Mouse (Mus musculus) limb, embryonic 14.5 days (tissue): ENCODE data around the gene Lpgat1. TPM values are rescaled to one million over a fixed set of nuclear protein-coding genes. Genes with fewer than 3 reads are reported as not detected.

Experiments
- ATAC-seq: fragments of 200-750 bp; cut with Nextera tagmentation; 2 replicates; pipeline ENCODE4 v1.8.0; 2017; ENCODE audit warnings: low read depth, moderate number of reproducible peaks, moderate TSS enrichment; ENCODE audit not compliant: low FRiP score
- DNase-seq: peaks from one replicate; pipeline ENCODE4 v3.0.0-alpha.2; 2015; ENCODE audit warnings: low spot score
- H3K27ac ChIP-seq: fragments of 300-500 bp; sonication (generic); replicated peaks from 2 replicates; pipeline ENCODE4 v1.5.1; 2014; ENCODE audit warnings: low read depth, mild to moderate bottlenecking, low read length, moderate library complexity, mixed read lengths
- H3K27me3 ChIP-seq: fragments of 300-500 bp; sonication (generic); 2 replicates; pipeline ENCODE4 v1.6.1; 2014; ENCODE audit warnings: low read length, mixed read lengths; ENCODE audit not compliant: control insufficient read depth, insufficient read depth
- H3K36me3 ChIP-seq: fragments of 300-500 bp; sonication (generic); 2 replicates; pipeline ENCODE4 v1.6.1; 2014; ENCODE audit warnings: mild to moderate bottlenecking, low read length, moderate library complexity, mixed read lengths; ENCODE audit not compliant: control insufficient read depth, insufficient read depth
- H3K4me1 ChIP-seq: fragments of 300-500 bp; sonication (generic); 2 replicates; pipeline ENCODE4 v1.6.1; 2014; ENCODE audit warnings: antibody characterized with exemption, low read length, mixed read lengths; ENCODE audit not compliant: control insufficient read depth, insufficient read depth
- H3K4me2 ChIP-seq: fragments of 300-500 bp; sonication (generic); replicated peaks from 2 replicates; pipeline ENCODE4 v1.6.1; 2014; ENCODE audit warnings: low read depth, mild to moderate bottlenecking, low read length, moderate library complexity; ENCODE audit not compliant: severe bottlenecking
- H3K4me3 ChIP-seq: fragments of 300-500 bp; sonication (generic); replicated peaks from 2 replicates; pipeline ENCODE4 v1.5.1; 2014; ENCODE audit warnings: low read length
- H3K9ac ChIP-seq: fragments of 300-500 bp; sonication (generic); 2 replicates; pipeline ENCODE4 v1.6.1; 2014; ENCODE audit warnings: mild to moderate bottlenecking, low read depth, low read length, moderate library complexity; ENCODE audit not compliant: severe bottlenecking
- H3K9me3 ChIP-seq: fragments of 300-500 bp; sonication (generic); 2 replicates; pipeline ENCODE4 v1.6.1; 2016; ENCODE audit warnings: low read length; ENCODE audit not compliant: control insufficient read depth
- POLR2A ChIP-seq: fragments of 200-500 bp; IDR thresholded peaks from 2 replicates; pipeline ENCODE4 v1.8.0; 2012; ENCODE audit warnings: inconsistent platforms, mild to moderate bottlenecking, moderate library complexity, borderline replicate concordance; ENCODE audit not compliant: insufficient read depth, insufficient read length; ENCODE audit errors: extremely low read depth
- WGBS: fragments of 180-500 bp; shearing (Covaris S2); extraction: QIAGEN DNeasy Blood & Tissue Kit; methylation state at CpG from one replicate; pipeline ENCODE4 v1.1.7; 2014; 5-methylcytosine and 5-hydroxymethylcytosine counted together
- polyA plus RNA-seq, 2 experiments: library from polyadenylated mRNA; depleted of rRNA in 1 of 2; stranded (reverse) in 1 of 2; unstranded in 1 of 2; fragments of >200 nt; fragmentation: Nextera tagmentation in 1 of 2; extraction: Ambion mirVana in 1 of 2; gene quantifications; 2 replicates each; pipeline versions ENCODE4 v1.2.1 to v1.2.3; 2012 to 2014

The Lpgat1 gene
- polyA plus RNA-seq, 2 experiments = 24.7 to 39.9 TPM

- H3K36me3 ChIP-seq = peaks cover 41% of the 10 kb centered on the region
These were observed 15.0 kb downstream of the Lpgat1 start for GRCm38 (mm10) chr1:191732623-191733022.

GRCm38 (mm10) chr1:191733822-191734221 is 16.2 kb downstream of the Lpgat1 start:
- Histone ChIP-seq H3K4me1 (no peaks in the 10 kb centered on the region; the same call in 1 of the 2 replicates), H3K9ac (no peak overlapping the region), H3K36me3 (peaks cover 30% of the 10 kb centered on the region), H3K9me3 (no peaks in the 10 kb centered on the region), H3K27me3 (no peaks in the 10 kb centered on the region), H3K4me2 (no peak overlapping the region), H3K4me3 (no peak overlapping the region), H3K27ac (no peak overlapping the region)
- TF ChIP-seq POLR2A = no peak
- ATAC-seq = no peak
- WGBS = 93% methylated on average over 4 of the region's 4 CpGs
- DNase-seq = no peak

More at GRCm38 (mm10) chr1:191732623-191733022, 15.0 kb downstream of the Lpgat1 start:
- H3K27me3 ChIP-seq = no peaks in the 10 kb centered on the region
- H3K4me1 ChIP-seq = no peaks in the 10 kb centered on the region
- 91% methylated on average over 4 of the region's 4 CpGs for WGBS
- no peaks in the 10 kb centered on the region for H3K9me3 ChIP-seq
- no peak overlapping the region for H3K9ac ChIP-seq
- no peak for TF ChIP-seq POLR2A
- H3K4me2 ChIP-seq = no peak overlapping the region
- H3K27ac ChIP-seq = no peak overlapping the region
- no peak for ATAC-seq
- no peak for DNase-seq
- H3K4me3 ChIP-seq = no peak overlapping the region

- no peaks in the 10 kb centered on the region for H3K27me3 ChIP-seq
- H3K4me3 ChIP-seq = no peak overlapping the region
- peaks cover 26% of the 10 kb centered on the region; the same call in 1 of the 2 replicates for H3K36me3 ChIP-seq
- no peaks in the 10 kb centered on the region; the same call in 1 of the 2 replicates for H3K4me1 ChIP-seq
- ATAC-seq (no peak), DNase-seq (no peak)
- H3K4me2 ChIP-seq = no peak overlapping the region
- TF ChIP-seq POLR2A = no peak
- no peak overlapping the region for H3K9ac ChIP-seq
- no peaks in the 10 kb centered on the region for H3K9me3 ChIP-seq
- H3K27ac ChIP-seq = no peak overlapping the region
These were observed 18.8 kb downstream of the Lpgat1 start for GRCm38 (mm10) chr1:191736425-191736824.

DNA sequence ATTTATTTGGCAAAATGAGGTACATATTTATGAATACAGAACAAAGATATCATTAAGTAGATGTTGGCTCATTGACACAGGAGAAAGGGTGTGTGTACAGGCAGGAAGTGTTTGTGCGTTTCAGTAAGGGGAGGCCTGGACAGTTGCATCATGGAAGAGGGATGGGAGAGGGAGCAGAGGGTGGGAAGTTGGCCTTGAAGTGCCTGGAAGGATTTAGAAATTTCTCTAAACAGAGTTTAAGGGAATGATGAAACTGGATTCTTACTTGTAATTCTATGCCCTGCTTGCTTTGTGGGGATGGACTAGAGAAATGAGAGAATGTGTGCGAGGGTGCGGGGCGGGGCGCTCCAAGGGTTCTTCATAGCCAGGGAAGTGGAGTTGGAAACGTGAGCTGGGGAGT is 20.2 kb downstream of the Lpgat1 start:
- ATAC-seq (no peak), DNase-seq (no peak)
- no peaks in the 10 kb centered on the region for H3K27me3 ChIP-seq
- H3K9me3 ChIP-seq = no peaks in the 10 kb centered on the region
- no peak overlapping the region for H3K9ac ChIP-seq
- H3K27ac ChIP-seq = 0 out of 2 replicates have a peak overlapping the region, but pooled peaks have one; percentile 28
- no peak overlapping the region for H3K4me3 ChIP-seq
- WGBS = 75% methylated on average over 6 of the region's 6 CpGs
- no peak for TF ChIP-seq POLR2A
- H3K4me1 ChIP-seq = no peaks in the 10 kb centered on the region; the same call in 1 of the 2 replicates
- H3K4me2 ChIP-seq = no peak overlapping the region
- peaks cover 22% of the 10 kb centered on the region; the same call in 1 of the 2 replicates for H3K36me3 ChIP-seq

- Histone ChIP-seq H3K9me3 (no peaks in the 10 kb centered on the region), H3K4me2 (no peak overlapping the region), H3K9ac (no peak overlapping the region), H3K4me1 (no peaks in the 10 kb centered on the region; the same call in 1 of the 2 replicates), H3K4me3 (no peak overlapping the region), H3K27me3 (no peaks in the 10 kb centered on the region), H3K36me3 (peaks cover 18% of the 10 kb centered on the region; the same call in 1 of the 2 replicates), H3K27ac (no peak overlapping the region)
- DNase-seq (no peak), ATAC-seq (no peak)
- TF ChIP-seq POLR2A = no peak
- WGBS = 72% methylated on average over 2 of the region's 2 CpGs
These were observed 21.1 kb downstream of the Lpgat1 start for GRCm38 (mm10) chr1:191738726-191739125.
